Mouse (Mus musculus) 3T3-L1 (cell line): ENCODE results near the gene Grk3.

Experiments
- DNase-seq: peaks from one replicate; pipeline ENCODE4 v3.0.0-alpha.2; 2015; ENCODE audit warnings: low read depth, low spot score

The Grk3 gene

GRCm38 (mm10) chr5:112872999-112873398 is 142.6 kb downstream of the Grk3 start:
- no peak for DNase-seq

- DNase-seq: peak; percentile 55
Observed at GRCm38 (mm10) chr5:112870729-112871128, 144.9 kb downstream of the Grk3 start.

- DNase-seq: no peak
Observed at GRCm38 (mm10) chr5:112868620-112869019, 147.0 kb downstream of the Grk3 start.

GRCm38 (mm10) chr5:112864719-112865367 is 150.7 kb downstream of the Grk3 start:
- no peak for DNase-seq
